Mouse (Mus musculus): ENCODE results near the gene Btg1. TPM values are rescaled to one million over a fixed set of nuclear protein-coding genes. Genes with fewer than 3 reads are reported as not detected.

Btg1 gene
- polyA plus RNA-seq, 1 experiment from 2014 or later, result 43.2 TPM

DNA sequence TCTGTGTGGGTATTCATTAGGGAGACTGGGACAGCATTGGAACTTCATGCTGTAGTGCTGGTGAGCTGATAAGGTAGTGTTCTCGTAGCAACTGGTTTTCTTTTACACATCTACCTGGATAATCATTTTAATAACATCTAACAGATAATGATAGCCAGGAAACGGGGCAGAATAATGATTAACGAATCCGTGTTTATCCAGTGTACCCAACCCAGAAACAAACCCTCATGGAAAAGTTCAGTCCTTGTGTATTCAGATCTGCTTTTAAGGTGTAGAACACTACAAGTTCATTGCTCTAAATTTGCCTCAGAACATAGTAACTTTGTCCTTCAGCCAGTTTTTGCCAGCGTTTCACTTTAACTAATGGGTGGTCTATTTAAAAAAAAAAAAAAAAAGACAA, 37.3 kb downstream of the Btg1 start:
- peak; percentile 48 for ATAC-seq

DNA sequence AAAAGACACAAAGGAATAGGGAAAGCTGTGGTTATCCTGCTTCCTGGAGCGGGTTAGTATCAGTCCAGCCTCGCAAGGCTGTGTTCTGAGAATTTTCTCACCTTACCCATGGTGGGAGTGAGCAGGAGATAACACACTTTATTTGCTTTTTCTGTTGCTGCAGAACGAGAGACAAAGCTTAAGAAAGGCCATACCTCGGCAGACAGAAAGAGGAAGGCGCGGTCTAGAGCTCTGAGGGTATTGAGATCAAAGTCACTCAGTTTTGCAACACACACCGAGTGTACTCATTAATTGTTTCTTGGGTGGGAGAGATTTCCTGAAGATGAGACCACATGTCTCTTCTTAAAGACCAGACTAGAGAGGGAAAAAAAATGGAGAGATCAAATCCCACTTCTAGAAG, 37.8 kb downstream of the Btg1 start:
- H3K4me3 ChIP-seq (ENCODE audit: low read length), result no peak overlapping the region
- 50% methylated on average over 7 of the region's 7 CpGs for WGBS
- no peaks in the 10 kb centered on the region for H3K9me3 ChIP-seq (ENCODE audit: control insufficient read depth, low read length)
- H3K4me1 ChIP-seq (ENCODE audit: control insufficient read depth, insufficient read depth, low read length), result peaks cover 6% of the 10 kb centered on the region; the same call in 1 of the 2 replicates
- H3K4me2 ChIP-seq (ENCODE audit: low read depth, low read length), result no peak overlapping the region
- ATAC-seq, result peak; percentile 61
- no peaks in the 10 kb centered on the region for H3K36me3 ChIP-seq (ENCODE audit: control insufficient read depth, insufficient read depth, low read length)
- H3K27ac ChIP-seq (ENCODE audit: low read length), result peak overlapping the region; percentile 57
- no peaks in the 10 kb centered on the region for H3K27me3 ChIP-seq (replicated peaks; ENCODE audit: control insufficient read depth, insufficient read depth, low read length)
- no peak overlapping the region for H3K9ac ChIP-seq (ENCODE audit: low read depth, low read length)

More for the DNA sequence above, 37.3 kb downstream of the Btg1 start:
- no peaks in the 10 kb centered on the region for H3K9me3 ChIP-seq (ENCODE audit: control insufficient read depth, low read length)
- no peaks in the 10 kb centered on the region for H3K27me3 ChIP-seq (replicated peaks; ENCODE audit: control insufficient read depth, insufficient read depth, low read length)
- H3K27ac ChIP-seq (ENCODE audit: low read length), result peak overlapping the region; percentile 57; the same call in 1 of the 2 replicates
- H3K36me3 ChIP-seq (ENCODE audit: control insufficient read depth, insufficient read depth, low read length), result no peaks in the 10 kb centered on the region
- H3K4me2 ChIP-seq (ENCODE audit: low read depth, low read length), result no peak overlapping the region
- no peak overlapping the region for H3K4me3 ChIP-seq (ENCODE audit: low read length)
- no peak overlapping the region for H3K9ac ChIP-seq (ENCODE audit: low read depth, low read length)
- WGBS, result 63% methylated on average over 5 of the region's 5 CpGs
- peaks cover 6% of the 10 kb centered on the region; the same call in 1 of the 2 replicates for H3K4me1 ChIP-seq (ENCODE audit: control insufficient read depth, insufficient read depth, low read length)

DNA sequence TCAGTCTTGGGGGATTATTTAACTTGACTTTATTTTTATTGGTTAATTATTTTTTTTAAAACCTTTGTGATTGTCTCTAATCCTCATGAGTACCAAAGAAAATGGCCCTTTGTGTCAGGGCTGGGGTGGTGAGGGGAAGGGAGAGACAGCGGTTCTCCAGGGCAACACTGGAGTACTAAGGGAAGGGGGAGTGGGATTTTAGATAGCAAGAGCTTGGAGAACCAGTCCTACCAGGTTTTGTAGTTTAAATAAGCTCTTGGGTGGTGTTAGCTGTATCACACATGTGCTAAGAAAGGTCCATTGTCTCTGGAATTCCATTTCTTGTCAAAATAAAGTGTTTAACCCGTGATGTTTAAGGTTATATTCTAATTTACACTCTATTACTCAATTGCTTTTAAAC, 38.3 kb downstream of the Btg1 start:
- peaks cover 6% of the 10 kb centered on the region; the same call in 1 of the 2 replicates for H3K4me1 ChIP-seq (ENCODE audit: control insufficient read depth, insufficient read depth, low read length)
- no peak overlapping the region for H3K9ac ChIP-seq (ENCODE audit: low read depth, low read length)
- WGBS, result 43% methylated on average over 2 of the region's 2 CpGs
- no peaks in the 10 kb centered on the region for H3K27me3 ChIP-seq (replicated peaks; ENCODE audit: control insufficient read depth, insufficient read depth, low read length)
- H3K4me2 ChIP-seq (ENCODE audit: low read depth, low read length), result no peak overlapping the region
- H3K36me3 ChIP-seq (ENCODE audit: control insufficient read depth, insufficient read depth, low read length), result no peaks in the 10 kb centered on the region
- no peaks in the 10 kb centered on the region for H3K9me3 ChIP-seq (ENCODE audit: control insufficient read depth, low read length)
- H3K4me3 ChIP-seq (ENCODE audit: low read length), result no peak overlapping the region
- ATAC-seq, result 0 out of 2 replicates have a peak, but pooled peaks have one; percentile 40
- H3K27ac ChIP-seq (ENCODE audit: low read length), result peak overlapping the region; percentile 57; the same call in 1 of the 2 replicates

DNA sequence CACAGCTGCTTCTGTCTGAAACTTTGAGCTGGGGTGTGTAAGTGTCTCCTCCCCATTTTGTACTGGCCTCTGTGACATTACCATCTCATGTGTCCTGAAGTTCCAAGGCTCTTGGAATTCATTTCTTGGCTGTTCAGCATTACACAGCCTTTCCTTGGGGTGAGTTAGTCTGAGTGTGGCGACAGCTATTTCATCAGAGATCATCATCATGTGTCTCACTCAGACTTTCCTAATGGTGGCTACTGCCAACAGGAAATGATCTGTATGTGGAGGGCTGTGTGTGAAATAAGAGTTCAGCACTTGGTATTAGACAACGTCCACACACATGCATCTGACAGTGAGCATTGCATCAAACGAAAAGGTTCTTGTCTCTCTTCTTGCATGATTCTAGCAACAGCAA, 39.4 kb downstream of the Btg1 start:
- H3K27ac ChIP-seq (ENCODE audit: low read length), result no peak overlapping the region
- H3K9me3 ChIP-seq (ENCODE audit: control insufficient read depth, low read length), result no peaks in the 10 kb centered on the region
- H3K36me3 ChIP-seq (ENCODE audit: control insufficient read depth, insufficient read depth, low read length), result no peaks in the 10 kb centered on the region
- H3K27me3 ChIP-seq (replicated peaks; ENCODE audit: control insufficient read depth, insufficient read depth, low read length), result no peaks in the 10 kb centered on the region
- no peak overlapping the region for H3K4me2 ChIP-seq (ENCODE audit: low read depth, low read length)
- no peak overlapping the region for H3K9ac ChIP-seq (ENCODE audit: low read depth, low read length)
- H3K4me1 ChIP-seq (ENCODE audit: control insufficient read depth, insufficient read depth, low read length), result peaks cover 6% of the 10 kb centered on the region; the same call in 1 of the 2 replicates
- WGBS, result 71% methylated on average over 3 of the region's 3 CpGs
- no peak overlapping the region for H3K4me3 ChIP-seq (ENCODE audit: low read length)
- no peak for ATAC-seq

DNA sequence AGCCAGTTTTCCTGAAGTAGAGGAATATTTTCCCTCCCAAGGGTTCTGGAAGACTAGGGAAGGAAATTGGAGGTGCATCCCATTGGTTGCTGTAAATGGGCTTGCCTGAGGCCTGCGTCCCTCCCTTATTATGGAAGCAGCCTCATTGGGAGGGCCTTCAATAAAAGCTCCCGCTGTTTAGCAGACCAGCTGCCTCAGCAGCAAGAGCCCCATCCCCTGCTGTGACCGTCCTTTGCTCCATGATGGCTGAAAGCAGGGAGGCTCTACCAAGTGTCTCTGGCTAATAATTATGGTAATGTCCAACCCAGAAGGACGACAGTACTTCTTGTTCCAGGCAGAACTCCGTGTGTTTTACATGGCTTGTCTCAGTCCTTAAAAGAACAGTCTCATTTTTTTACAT, 42.1 kb downstream of the Btg1 start:
- no peak overlapping the region for H3K4me3 ChIP-seq (ENCODE audit: low read length)
- no peak for ATAC-seq
- no peak overlapping the region for H3K4me2 ChIP-seq (ENCODE audit: low read depth, low read length)
- no peaks in the 10 kb centered on the region for H3K4me1 ChIP-seq (ENCODE audit: control insufficient read depth, insufficient read depth, low read length)
- H3K9ac ChIP-seq (ENCODE audit: low read depth, low read length), result no peak overlapping the region
- no peaks in the 10 kb centered on the region for H3K9me3 ChIP-seq (ENCODE audit: control insufficient read depth, low read length)
- H3K27me3 ChIP-seq (replicated peaks; ENCODE audit: control insufficient read depth, insufficient read depth, low read length), result no peaks in the 10 kb centered on the region
- no peak overlapping the region for H3K27ac ChIP-seq (ENCODE audit: low read length)
- H3K36me3 ChIP-seq (ENCODE audit: control insufficient read depth, insufficient read depth, low read length), result no peaks in the 10 kb centered on the region
- 35% methylated on average over 5 of the region's 5 CpGs for WGBS

DNA sequence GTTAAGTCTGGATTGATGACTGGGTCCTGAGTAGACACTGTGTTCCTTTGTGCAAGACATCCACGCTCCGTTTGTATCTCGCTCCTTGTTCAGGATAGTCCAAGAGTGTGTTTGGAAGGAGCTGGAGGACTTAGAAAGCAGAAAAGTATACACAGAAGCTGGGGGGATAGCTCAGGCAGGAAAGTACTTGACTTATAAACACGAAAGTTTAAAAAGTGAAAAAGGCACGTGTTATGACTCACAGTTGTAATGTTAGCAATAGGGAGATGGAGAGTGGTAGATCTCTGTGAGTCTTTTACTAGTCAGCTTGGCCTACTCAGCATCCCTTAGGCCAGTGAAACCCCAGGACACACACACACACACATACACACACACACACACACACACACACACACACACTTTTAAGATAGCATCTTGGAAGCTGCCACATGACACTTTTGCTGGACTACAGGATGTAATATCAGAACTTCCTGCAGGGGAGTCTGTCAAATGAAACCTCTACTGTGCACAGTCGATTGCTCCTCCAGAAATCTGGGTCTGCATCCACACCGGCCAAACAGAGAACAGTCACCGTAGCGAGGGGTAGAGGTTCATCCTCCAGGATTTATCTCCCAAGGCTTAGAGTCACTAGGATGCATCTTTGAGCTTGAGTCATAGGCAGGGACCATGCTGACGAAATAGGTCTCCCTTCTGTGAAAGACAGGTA, 43.6 kb downstream of the Btg1 start:
- no peaks in the 10 kb centered on the region for H3K9me3 ChIP-seq (ENCODE audit: control insufficient read depth, low read length)
- H3K4me2 ChIP-seq (ENCODE audit: low read depth, low read length), result no peak overlapping the region
- 74% methylated on average over 10 of the region's 10 CpGs for WGBS
- H3K27ac ChIP-seq (ENCODE audit: low read length), result no peak overlapping the region
- no peaks in the 10 kb centered on the region for H3K36me3 ChIP-seq (ENCODE audit: control insufficient read depth, insufficient read depth, low read length)
- no peak overlapping the region for H3K9ac ChIP-seq (ENCODE audit: low read depth, low read length)
- ATAC-seq, result no peak
- no peak overlapping the region for H3K4me3 ChIP-seq (ENCODE audit: low read length)
- H3K4me1 ChIP-seq (ENCODE audit: control insufficient read depth, insufficient read depth, low read length), result no peaks in the 10 kb centered on the region
- no peaks in the 10 kb centered on the region for H3K27me3 ChIP-seq (replicated peaks; ENCODE audit: control insufficient read depth, insufficient read depth, low read length)

DNA sequence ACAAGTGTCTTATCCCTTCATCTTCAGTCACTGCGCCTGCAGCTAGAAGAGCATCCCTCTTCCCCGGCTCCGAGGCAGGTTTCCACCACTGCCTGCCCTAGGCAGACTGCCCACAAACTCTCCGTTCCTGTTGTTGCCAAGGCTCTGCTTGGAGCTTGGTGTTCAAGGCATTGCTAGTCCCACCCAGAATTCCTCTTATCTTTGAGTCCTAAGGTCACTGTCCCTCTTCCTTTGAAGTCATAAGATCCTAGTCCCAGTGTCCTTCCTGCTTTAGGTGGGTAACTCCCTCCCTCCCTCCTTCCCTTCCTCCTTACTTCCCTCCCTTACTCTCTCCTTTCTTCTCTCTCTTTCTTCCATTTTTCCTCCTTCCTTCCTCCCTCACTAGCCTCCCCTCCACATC, 46.2 kb downstream of the Btg1 start:
- no peaks in the 10 kb centered on the region for H3K9me3 ChIP-seq (ENCODE audit: control insufficient read depth, low read length)
- 84% methylated on average over 4 of the region's 4 CpGs for WGBS
- H3K4me1 ChIP-seq (ENCODE audit: control insufficient read depth, insufficient read depth, low read length), result no peaks in the 10 kb centered on the region
- H3K27me3 ChIP-seq (replicated peaks; ENCODE audit: control insufficient read depth, insufficient read depth, low read length), result no peaks in the 10 kb centered on the region
- H3K4me2 ChIP-seq (ENCODE audit: low read depth, low read length), result no peak overlapping the region
- no peak overlapping the region for H3K4me3 ChIP-seq (ENCODE audit: low read length)
- peak; percentile 58; the same call in 1 of the 2 replicates for ATAC-seq
- H3K36me3 ChIP-seq (ENCODE audit: control insufficient read depth, insufficient read depth, low read length), result no peaks in the 10 kb centered on the region
- H3K27ac ChIP-seq (ENCODE audit: low read length), result no peak overlapping the region
- no peak overlapping the region for H3K9ac ChIP-seq (ENCODE audit: low read depth, low read length)

DNA sequence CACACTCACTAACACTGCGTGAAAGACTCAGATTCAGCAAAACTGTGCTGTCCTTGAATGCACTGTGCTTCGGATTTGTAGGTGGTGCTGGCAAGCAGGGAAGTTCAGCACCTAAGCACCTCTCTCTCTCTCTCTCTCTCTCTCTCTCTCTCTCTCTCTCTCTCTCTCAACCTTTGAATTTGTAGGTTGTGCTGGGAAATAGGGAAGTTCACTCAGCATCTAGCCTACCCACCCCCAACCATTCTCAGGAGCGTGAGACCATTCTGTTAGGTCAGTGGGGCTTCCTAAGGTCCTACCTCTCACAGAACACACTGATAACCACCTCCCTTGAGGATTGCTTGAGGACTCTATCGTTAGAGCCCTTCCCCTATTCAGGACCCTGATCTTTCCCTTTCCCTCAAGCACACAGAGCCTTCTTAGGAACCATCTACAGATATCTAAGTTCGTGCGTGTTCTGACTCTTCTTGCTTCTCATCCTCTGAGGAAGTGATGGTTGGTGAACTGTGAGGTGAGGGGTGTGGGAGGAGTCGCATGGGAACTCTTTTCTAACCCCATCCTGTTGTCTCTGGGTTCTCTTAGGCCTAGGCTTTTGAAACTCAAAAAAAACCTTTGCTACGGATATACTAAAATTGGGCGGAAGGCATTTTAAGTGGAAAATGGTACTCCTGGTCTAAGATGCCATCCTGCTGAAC, 47.1 kb downstream of the Btg1 start:
- Histone ChIP-seq H3K9me3 (ENCODE audit: control insufficient read depth, low read length) (no peaks in the 10 kb centered on the region), H3K4me2 (ENCODE audit: low read depth, low read length) (no peak overlapping the region), H3K36me3 (ENCODE audit: control insufficient read depth, insufficient read depth, low read length) (no peaks in the 10 kb centered on the region), H3K4me3 (ENCODE audit: low read length) (no peak overlapping the region), H3K27ac (ENCODE audit: low read length) (no peak overlapping the region), H3K27me3 (replicated peaks; ENCODE audit: control insufficient read depth, insufficient read depth, low read length) (no peaks in the 10 kb centered on the region), H3K4me1 (ENCODE audit: control insufficient read depth, insufficient read depth, low read length) (no peaks in the 10 kb centered on the region), H3K9ac (ENCODE audit: low read depth, low read length) (no peak overlapping the region)
- WGBS, result 90% methylated on average over 9 of the region's 9 CpGs
- ATAC-seq, result no peak

Measured in intestine, embryonic 16.5 days (tissue).